Mouse (Mus musculus) urinary bladder, adult 18-20 months (tissue): ENCODE results near the gene H2-DMb2.

Source experiments
- DNase-seq, 2 experiments: peaks; one replicate each; pipeline ENCODE4 v3.0.0; 2022; ENCODE audit warnings: low spot score in 2 of 2, mixed read lengths in 2 of 2

The H2-DMb2 gene

DNA sequence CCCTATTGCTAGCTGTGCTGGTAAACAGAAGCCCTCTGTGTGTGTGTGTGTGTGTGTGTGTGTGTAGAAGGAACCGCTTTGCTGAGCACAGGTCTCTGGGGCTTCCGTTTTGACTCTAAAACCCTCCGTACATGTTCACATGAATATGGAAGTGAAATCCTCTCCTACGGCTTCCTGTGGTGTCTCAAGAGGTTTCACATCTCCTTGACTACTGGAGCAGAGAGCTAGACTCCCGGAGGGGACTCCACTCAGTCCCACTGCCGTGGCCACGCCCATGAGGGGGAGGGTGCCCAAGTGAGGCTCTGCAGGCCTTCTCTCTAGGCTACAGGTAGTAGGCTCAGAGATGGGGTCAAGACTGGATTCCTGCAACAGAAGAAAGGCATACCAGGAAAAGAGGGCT is at the start of gene H2-DMb2:
TSS of gene H2-DMb2 (plus strand) at position 275 of the 400 bp plus-strand sequence.
- no peak for DNase-seq

DNA sequence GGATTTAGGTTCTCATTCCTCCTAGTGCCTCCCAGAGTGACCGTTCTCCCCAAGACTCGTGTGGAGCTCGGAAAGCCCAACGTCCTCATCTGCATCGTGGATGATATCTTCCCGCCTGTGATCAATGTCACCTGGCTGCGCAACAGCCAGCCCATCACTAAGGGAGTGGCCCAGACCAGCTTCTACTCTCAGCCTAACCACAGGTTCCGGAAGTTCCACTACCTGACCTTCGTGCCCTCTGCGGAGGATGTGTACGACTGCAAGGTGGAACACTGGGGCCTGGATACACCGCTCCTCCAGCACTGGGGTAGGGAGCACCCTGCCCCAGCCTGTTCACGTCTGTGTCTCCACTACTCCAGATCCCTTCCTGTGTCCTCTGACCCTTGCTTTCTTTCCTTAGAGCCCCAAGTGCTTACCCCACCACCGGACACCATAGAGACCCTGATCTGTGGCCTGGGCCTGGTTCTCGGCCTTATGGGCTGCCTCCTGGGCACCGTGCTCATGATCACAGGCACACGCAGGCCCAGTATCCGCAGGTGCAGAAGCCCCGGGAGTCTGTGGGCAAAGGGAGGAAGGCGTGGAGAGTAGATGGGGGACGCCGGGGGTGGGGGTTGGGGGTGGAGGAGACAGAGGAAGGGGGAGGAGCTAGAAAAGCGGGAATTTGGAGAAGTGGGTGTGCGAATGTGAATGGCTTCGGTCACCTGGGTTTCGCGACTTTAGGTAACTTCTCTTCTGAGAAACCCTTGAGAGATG is 48.6 kb upstream of the H2-DMb2 start:
- no peak for DNase-seq

DNA sequence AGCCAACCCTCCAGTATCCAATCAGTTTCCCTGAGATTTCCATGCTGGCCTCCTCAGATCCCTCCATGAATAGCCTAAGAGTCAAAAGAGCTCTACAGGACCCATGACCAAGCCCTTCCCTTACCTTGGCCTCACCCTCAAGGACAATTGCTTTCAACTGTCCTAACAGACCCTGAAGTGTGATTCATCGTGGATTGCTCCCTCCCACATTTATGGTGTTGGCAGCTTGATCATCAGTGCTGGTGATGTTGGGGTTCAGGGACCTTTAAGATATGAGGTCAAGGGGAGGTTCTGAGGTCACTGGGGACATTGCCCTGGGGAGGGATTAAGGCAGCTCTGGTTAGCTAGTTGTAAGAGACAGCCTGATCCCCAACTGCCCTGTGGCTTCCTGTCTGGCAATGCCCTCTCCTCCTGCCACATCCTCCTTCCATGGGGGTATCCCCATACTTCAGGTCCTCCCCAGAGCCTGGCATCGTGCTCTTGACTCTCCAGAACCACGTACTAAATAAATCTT is 46.6 kb upstream of the H2-DMb2 start:
- DNase-seq = no peak

DNA sequence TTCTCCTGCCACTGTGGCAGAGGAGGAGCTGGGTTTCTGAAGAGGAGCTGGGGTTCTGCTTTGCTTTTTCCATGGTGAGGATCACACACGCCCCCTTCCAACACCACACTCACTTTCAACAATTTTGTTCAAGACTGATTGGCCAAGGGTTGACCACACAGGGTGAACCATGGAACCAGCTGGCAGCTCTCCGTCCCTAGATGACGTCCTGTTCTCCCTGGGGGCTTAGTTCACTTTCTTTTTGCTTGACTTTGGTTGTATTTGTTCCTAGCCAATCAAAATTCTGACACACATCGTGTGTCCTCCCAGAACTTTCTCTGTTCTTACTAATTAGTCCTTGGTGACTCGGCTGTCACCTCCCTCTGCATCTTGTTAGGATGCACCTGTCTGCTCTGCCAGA is 45.8 kb upstream of the H2-DMb2 start:
- DNase-seq = no peak

DNA sequence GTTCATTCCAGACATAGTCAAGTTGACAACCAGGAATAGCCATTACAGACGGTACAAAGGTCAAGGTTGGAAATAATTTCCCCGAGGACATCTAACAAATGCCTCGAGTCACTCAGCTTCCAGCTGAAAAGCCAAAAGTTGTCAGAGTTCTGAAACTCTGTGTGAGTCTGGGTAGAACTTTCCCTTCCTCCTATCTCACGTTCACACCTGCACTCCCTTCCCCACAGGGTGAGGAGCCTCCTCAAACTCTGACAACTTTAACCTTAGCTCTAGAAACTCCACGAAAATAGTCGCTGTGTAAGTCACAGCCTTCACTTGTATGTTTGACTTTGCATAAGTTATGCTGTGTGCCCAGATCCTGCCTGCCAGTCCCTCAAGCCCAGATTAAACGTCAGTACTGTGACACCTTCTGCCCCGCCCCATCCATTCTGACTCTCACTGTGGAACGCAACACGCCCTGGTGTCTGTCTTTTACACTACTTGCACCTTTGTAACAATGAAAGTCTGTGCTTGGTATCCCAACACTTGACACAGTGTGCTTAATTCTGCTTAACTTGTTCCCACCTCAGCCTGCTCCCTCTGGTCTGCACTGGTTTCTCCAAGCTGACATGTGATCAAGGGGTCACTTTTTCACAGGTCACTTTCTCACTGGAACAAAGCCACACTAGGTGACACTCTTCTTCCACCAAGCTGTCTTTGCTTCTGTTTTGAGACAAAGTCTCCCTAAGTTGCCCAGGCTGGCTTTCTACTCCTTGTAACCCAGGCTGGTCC is 44.2 kb upstream of the H2-DMb2 start:
- DNase-seq = no peak

DNA sequence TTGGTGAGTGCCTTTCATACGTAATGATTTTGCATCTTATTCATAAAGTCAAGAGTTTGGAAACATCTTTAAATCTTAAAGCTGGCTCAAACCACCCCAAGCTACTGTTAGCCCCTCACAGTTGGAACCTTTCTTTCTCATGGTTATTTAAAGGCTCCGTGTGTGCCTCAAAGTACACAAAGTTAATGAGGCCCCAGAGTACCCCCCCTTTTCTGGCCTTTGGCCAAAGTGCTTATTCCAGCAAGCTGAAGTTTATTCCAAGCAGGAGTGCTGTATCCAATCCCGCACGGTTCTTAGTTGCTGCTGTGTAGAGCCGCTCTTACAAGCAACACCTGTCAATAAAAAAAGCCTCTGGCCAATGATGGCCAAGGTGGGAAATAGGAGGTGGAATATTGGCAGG is 43.6 kb upstream of the H2-DMb2 start:
- no peak for DNase-seq

DNA sequence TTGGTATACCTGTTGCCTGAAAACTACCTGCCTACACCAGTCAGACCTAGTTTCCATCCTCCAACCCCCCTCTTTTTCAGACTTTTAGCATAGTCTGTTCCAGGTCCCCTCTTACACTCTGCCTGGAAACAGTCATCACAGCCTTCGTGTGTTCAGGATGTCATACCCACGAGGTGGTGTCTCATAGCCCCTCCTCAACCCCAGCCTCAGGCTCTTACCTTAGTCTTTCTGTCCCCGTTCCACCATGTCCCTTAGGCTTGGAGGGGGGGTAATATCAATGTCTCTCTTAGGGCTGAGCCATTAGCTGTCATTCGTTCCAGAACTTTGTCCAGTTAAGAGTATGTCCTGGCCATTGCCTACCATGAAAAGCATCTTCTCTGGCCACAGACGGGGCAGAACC is 41.9 kb upstream of the H2-DMb2 start:
- no peak for DNase-seq

DNA sequence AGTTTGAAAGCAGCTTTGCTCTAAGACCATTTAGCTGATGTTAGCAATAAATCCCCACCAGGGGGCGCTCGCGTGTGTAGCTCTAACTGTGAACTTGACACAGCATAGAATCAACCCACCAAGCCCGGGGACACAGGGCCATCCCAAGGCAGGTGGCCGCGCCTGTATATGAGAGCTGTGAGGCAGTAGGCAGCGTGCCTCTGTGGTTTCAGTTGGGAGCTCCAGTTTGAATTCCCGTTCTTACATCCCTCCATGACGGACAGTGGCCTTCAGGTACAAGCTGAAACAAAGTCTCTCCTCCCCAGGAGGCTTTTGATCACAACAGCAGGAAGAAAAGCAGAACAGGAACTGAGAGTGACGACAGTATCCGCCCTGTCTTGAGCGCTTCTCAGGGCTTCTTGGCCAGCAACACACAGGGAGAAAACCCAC is 41.5 kb upstream of the H2-DMb2 start:
- peak; percentile 81 to 92 for DNase-seq

DNA sequence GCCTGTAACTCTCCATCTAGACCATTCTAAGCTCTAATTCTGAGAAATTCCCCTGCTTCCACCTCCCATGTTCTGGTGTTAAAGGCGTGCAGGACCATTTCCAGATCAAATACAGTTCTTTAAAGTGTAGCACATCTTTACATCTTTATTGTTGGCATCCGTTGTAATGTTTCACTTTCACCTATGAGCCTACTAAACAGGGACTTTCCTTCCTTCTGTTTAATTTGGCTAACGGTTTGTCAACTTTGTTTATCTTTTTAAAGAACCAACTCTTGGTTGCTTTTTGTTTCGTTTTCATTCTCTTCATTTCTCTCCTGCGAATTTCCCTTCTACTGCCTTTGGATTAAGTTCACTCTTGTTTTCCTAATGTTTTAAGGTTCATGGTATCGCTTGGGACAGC is 40.3 kb upstream of the H2-DMb2 start:
- no peak for DNase-seq

DNA sequence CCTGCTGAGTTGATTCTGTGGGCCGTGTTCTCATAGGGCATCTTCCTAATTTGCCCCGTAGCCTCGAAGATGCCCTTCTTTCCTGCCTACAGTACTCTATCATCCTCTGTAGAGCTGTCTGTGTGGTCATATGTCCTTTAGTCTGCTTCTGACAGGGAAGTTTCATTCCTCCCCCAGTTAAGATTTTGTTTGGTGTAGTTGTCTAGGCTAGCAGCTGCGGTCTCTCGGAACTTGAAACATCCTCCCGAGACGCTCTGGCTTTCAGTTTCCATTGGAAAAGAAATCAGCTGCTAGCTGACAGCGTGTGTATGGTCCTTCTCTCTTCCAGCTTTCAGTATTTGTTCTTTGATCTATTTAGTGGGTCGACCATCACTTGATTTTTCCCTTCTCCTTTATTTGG is 38.3 kb upstream of the H2-DMb2 start:
- DNase-seq = no peak

DNA sequence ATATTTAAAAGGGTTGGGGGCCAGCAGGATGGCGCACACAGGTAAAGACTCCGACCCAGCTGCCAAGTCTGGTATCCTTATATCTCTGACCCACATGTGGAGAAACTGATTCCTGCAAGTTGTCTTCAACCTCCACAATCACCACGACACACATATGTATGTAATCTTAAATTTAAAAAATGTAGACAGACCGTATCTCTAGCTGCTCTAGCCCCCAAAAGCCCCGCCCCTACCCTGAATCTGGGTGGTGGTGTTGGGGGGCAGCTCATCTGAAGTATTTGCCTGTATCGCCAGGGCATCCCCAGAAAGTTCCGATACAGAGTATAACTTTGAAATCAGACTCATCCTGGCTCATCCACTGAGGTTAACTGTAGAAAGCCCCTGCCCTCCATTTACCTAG is 36.6 kb upstream of the H2-DMb2 start:
- DNase-seq = no peak

DNA sequence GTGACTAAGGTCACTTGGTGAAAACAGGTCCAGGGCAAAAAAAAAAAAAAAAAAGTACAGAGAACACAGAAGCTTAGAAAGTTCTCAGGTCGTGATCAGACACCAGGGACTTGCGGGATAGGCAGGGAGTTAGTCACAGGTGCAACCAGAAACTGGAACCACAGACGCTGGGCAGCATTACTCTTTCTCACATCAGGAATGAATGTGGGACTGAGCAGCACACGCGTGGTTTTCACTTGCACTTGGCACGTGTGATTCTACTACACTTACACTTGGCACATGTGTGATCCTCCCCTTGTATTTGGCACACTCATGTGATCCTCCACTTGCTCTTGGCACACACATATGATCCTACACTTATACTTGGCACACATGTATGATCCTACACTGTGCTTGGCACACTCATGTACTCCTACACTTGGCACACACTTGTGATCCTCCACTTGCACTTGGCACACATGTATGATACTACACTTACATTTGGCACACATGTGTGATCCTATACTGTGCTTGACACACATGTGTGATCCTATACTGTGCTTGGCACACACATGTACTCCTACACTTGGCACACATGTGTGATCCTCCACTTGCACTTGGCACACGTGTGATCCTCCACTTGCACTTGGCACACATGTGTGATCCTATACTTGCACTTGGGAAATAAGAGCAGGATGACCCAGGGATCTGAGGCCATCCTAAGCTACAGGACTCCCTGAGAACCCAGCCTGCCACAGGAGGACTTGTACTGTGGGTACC is 35.8 kb upstream of the H2-DMb2 start:
- no peak for DNase-seq

DNA sequence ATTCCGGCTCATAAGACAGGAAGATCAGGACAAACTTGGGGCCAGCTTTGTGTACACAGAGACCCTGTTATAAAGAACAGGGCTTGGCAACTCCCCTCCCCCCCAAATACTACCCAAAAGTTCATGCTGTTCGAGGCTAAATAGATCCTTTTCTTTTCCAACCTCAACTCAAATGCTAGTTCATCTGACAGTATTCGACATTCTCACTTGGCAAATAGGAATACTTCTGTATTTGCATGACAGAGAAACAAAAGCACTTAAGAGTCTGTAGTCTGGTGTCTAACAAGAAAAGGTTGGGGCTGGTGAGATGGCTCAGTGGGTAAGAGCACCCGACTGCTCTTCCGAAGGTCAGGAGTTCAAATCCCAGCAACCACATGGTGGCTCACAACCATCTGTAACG is 34.6 kb upstream of the H2-DMb2 start:
- no peak for DNase-seq

DNA sequence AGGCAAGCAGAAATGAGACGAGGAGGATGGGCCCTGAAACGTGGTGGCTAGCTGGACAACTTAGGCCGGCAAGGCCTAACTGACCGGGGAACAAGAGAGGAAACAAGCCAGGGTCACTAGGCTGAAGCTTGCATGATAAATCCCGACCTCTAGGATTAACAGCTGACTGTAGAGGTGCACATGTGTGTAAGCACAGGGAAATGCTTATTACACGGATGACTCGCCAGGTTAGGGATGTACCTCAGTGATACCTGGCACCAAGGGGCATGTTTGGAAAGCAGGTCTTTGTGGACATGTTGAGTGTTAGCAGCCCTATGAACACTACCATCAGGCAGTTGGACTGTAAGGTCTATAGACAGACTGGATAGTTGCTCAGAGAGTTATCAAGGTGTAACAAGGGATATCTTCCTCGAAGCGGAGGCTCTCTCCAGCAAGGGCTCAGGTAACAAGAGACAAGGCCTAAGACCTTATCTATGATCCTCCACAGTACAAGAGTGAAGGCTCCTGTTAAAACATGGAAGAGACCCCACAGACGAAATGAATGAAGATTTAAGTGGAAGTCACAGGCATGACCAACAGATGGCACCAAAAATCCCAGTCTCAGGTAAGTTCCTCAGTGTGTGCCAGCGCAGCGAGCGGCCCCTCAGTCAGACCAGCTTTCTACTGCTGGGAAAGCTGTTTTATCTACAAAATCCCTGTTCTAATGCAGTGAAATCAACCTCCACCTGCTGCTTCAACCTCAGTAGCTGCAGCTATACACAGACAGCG is 33.9 kb upstream of the H2-DMb2 start:
- DNase-seq = no peak

DNA sequence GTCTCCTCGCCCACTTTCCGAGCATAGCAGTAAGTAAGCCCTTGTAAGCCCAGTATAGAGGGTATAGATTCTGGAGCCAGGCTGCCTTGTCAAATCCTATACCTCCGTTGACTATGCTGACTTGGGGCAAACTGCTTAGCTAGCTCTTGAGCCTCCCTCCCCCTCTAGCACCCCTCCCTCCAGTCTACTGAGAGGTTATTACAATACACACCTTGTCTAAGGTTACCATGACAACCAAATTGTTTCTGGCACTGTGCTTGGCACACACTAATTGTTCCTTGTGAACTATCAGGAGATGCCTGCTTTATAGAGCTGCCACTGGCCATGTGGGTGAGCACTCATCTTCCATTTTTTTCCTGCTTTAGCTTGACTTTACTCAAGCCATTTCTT is 33.3 kb upstream of the H2-DMb2 start:
- no peak for DNase-seq

DNA sequence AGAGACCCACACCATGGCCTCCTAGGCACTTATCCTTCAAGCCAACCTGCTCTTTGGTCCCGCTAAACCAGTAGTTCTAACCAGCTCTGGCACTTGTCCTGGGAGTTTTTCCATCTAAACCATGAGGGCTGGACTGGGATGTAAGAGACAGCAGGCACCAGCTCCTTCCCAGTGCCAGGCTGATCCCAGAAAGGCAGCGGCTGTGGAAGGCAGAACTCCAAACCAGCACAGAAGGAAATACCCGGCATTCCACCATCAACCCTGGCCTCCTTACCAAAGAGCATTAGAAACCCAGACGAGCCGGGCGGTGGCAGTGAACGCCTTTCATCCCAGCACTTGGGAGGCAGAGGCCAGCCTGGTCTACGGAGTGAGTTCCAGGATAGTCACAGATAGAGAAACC is 32.8 kb upstream of the H2-DMb2 start:
- no peak for DNase-seq

DNA sequence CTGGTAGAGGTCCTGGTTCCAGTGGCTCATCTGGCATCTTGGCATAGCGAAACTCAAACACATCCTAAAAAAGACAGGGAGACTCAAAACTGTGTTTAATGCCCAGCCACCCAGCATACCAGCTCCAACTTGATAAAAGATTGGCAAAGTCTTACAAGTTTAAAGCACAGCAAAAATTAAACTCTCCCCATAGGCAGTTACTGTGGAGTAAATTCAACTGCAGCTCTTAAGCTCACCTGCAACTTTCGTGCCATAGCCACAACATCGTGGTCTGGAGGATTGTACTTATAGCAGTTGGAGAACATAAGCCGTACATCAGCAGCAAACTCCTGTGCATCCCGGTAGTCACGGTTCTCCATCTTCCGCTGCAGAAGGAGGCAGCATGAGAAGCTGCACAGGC is 29.0 kb upstream of the H2-DMb2 start:
- no peak for DNase-seq

DNA sequence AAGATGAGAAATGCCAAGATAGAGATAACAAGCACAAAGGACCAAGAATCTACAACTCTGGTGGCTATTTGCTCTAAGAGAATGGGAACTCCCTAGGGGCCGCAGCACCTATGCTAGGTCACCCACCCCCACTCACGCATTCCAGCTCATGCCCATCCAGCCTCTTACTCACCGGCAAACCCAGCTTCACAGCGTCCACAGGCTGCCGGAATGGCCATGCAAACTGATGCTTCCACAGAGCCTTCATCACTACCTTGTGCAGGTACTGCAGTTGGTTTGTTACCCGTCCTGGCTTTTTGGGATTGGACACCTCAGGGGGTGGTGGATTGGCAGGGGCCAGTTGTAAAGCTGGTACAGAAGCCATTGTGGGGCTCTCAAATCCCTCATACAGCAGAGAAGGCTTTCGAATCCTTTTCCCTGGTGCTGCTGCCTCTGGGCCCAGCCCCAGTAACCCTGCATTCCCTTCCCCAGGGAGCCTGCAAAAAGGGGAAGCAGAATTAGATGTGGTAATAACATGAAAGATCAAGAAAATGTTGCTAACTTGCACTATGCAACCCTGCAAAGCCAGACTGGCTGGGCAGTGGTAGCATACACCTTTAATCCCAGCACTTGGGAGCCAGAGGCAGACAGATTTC is 26.3 kb upstream of the H2-DMb2 start:
- DNase-seq = no peak

DNA sequence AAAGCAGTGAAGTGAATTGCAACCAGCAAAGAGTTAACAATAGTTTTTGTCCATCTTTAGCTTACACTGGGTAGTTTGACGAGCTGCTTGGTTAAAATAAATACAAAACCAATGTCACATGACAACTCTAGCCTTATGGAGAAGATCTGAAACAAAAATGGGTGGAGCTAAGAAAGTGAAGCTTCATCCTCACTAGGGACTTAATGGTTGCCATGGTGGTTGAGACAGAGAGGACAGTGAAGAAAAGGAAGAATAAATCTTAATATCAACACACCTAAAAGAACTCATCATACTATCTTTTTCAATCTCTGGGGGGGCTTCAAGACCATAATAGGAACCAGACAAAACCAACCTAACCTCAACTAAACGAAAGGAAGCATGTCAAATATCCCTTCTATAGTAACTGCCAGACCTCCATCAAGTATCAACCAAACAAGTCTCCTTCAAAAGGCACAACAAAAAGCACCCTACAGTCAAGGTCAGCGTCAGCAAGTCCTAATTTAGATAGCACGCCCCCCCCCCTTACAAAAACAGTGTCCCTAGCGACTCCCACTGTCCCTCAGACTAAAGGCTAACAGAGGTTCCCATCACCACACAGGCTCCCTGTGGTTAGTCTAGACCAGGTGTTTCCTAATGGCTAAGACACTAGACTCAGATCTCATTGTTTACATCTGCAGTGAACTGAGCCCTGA is 25.5 kb upstream of the H2-DMb2 start:
- no peak for DNase-seq

DNA sequence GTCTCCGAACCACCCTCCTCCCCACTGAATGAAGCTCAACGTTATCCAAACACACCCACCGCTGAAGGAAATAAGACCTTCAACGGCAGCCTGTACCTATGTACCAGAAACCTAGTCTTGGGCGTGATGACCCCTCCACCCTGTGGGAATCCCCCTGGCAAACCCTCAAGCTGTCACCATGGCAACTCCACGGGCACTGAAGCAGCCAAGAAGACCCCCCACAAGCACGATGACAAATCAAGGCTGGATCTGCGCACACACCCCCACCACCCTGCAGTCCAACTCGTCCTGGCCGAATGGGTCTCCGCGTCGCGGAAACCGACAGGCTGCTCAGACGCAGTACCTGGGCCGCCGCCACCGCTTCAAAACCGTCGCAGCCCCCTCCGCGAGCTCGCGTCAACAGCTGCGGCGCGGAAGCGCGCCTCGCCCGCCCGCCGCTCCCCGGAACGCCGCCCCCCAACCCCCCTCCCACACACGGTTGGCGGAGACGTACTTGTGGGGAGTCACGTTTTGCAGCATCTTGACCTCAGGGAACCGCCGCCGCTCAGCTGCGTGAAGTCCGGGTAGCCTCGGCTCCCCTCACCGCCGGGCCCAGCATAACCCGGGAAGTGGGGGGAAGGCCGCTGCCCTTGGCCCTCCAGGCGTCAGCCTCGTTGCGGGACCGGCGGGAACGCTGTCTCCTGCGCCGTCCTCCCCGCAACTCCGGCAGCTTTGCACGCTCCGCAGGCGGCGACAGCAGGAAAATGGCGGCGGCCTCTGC is 24.8 kb upstream of the H2-DMb2 start:
- DNase-seq = peak in 1 of 2 experiments; percentile 34
